Mouse (Mus musculus): ENCODE data around the gene Farp1.

Farp1 gene

GRCm38 (mm10) chr14:121219226-121220039 lies 184.4 kb downstream of the Farp1 start:
- no peak for DNase-seq (ENCODE audit: low read depth, low spot score)

GRCm38 (mm10) chr14:121220040-121220322 lies 185.0 kb downstream of the Farp1 start:
- DNase-seq (ENCODE audit: low read depth, low spot score): no peak

GRCm38 (mm10) chr14:121220723-121221122 lies 185.7 kb downstream of the Farp1 start:
- DNase-seq (ENCODE audit: low read depth, low spot score): peak; percentile 31

GRCm38 (mm10) chr14:121225804-121226203 lies 190.8 kb downstream of the Farp1 start:
- no peak for DNase-seq (ENCODE audit: low read depth, low spot score)

- DNase-seq (ENCODE audit: low read depth, low spot score): no peak
These were observed 194.2 kb downstream of the Farp1 start for GRCm38 (mm10) chr14:121229036-121229773.

- DNase-seq (ENCODE audit: low read depth, low spot score): no peak
These were observed 196.2 kb downstream of the Farp1 start for GRCm38 (mm10) chr14:121231232-121231631.

GRCm38 (mm10) chr14:121234741-121235307 lies 199.8 kb downstream of the Farp1 start:
- DNase-seq (ENCODE audit: low read depth, low spot score): no peak

- DNase-seq (ENCODE audit: low read depth, low spot score): no peak
These were observed 201.7 kb downstream of the Farp1 start for GRCm38 (mm10) chr14:121236736-121237135.

- no peak for DNase-seq (ENCODE audit: low read depth, low spot score)
These were observed 203.7 kb downstream of the Farp1 start for GRCm38 (mm10) chr14:121238727-121239126.

GRCm38 (mm10) chr14:121239386-121239785 lies 204.4 kb downstream of the Farp1 start:
- DNase-seq (ENCODE audit: low read depth, low spot score): no peak

- DNase-seq (ENCODE audit: low read depth, low spot score): no peak
These were observed 209.1 kb downstream of the Farp1 start for GRCm38 (mm10) chr14:121244104-121244503.

GRCm38 (mm10) chr14:121246048-121246731 lies 211.2 kb downstream of the Farp1 start:
- no peak for DNase-seq (ENCODE audit: low read depth, low spot score)

- DNase-seq (ENCODE audit: low read depth, low spot score): no peak
These were observed 212.3 kb downstream of the Farp1 start for GRCm38 (mm10) chr14:121247287-121247686.

GRCm38 (mm10) chr14:121248346-121248745 lies 213.3 kb downstream of the Farp1 start:
- no peak for DNase-seq (ENCODE audit: low read depth, low spot score)

- DNase-seq (ENCODE audit: low read depth, low spot score): no peak
These were observed 216.1 kb downstream of the Farp1 start for GRCm38 (mm10) chr14:121251099-121251498.

- no peak for DNase-seq (ENCODE audit: low read depth, low spot score)
These were observed 216.7 kb downstream of the Farp1 start for GRCm38 (mm10) chr14:121251708-121252107.

- DNase-seq (ENCODE audit: low read depth, low spot score): no peak
These were observed 217.5 kb downstream of the Farp1 start for GRCm38 (mm10) chr14:121252542-121252941.

- DNase-seq (ENCODE audit: low read depth, low spot score): no peak
These were observed 219.9 kb downstream of the Farp1 start for GRCm38 (mm10) chr14:121254869-121255268.

GRCm38 (mm10) chr14:121255469-121255868 lies 220.5 kb downstream of the Farp1 start:
- DNase-seq (ENCODE audit: low read depth, low spot score): no peak

- no peak for DNase-seq (ENCODE audit: low read depth, low spot score)
These were observed 221.9 kb downstream of the Farp1 start for GRCm38 (mm10) chr14:121256896-121257295.

GRCm38 (mm10) chr14:121259332-121259731 lies 224.3 kb downstream of the Farp1 start:
- DNase-seq (ENCODE audit: low read depth, low spot score): no peak

GRCm38 (mm10) chr14:121259789-121260188 lies 224.8 kb downstream of the Farp1 start:
- peak; percentile 23 for DNase-seq (ENCODE audit: low read depth, low spot score)
